Mouse (Mus musculus): ENCODE measurements around the gene Susd6.

Gene Susd6

GRCm38 (mm10) chr12:80926550-80926949 is 136.2 kb downstream of the Susd6 start:
- no peak for DNase-seq (ENCODE audit: low read depth, low spot score)

GRCm38 (mm10) chr12:80927518-80927917 is 137.2 kb downstream of the Susd6 start:
- no peak for DNase-seq (ENCODE audit: low read depth, low spot score)

- no peak for DNase-seq (ENCODE audit: low read depth, low spot score)
Observed at GRCm38 (mm10) chr12:80928881-80929280, 138.6 kb downstream of the Susd6 start.

GRCm38 (mm10) chr12:80930141-80930540 is 139.8 kb downstream of the Susd6 start:
- no peak for DNase-seq (ENCODE audit: low read depth, low spot score)
